Comparison of ENCODE assay signal across 27 mouse cellular contexts in genomic region chr4:53827869-53828268, GRCm38 (mm10). TPM values are rescaled to one million over a fixed set of nuclear protein-coding genes. Genes with fewer than 3 reads are reported as not detected.
DNase-seq lines count a peak whose midpoint lies in the region; ATAC-seq and TF ChIP-seq lines count a peak whose summit lies in the region.
"Had no signal": no experiment of that assay in that cellular context is flagged by ENCODE, and none has a peak within 500 bp of the region (broad histone marks: within the 10 kb centered on the region; RNA-seq: fewer than 3 reads in every experiment).

No protein-coding gene starts in this region.

- no peak overlapping the region for H3K27ac ChIP-seq in kidney, postnatal 0 days
- no peak overlapping the region for H3K27ac ChIP-seq in midbrain, embryonic 10.5 days (replicated peaks)
- H3K27ac ChIP-seq in midbrain, embryonic 14.5 days (replicated peaks; ENCODE audit: low read depth, low read length), result no peak overlapping the region
- H3K27ac ChIP-seq in small intestine, adult 2 months (ENCODE audit: insufficient read depth, low read depth, low read length), result no peak overlapping the region
- H3K27ac ChIP-seq: forebrain, embryonic 13.5 days; hindbrain, embryonic 13.5 days; liver, embryonic 14.5 days; midbrain, embryonic 13.5 days; neural tube, embryonic 15.5 days; stomach, postnatal 0 days had no signal

- WGBS in kidney, postnatal 0 days, result 79% methylated on average over 5 of the region's 5 CpGs
- 91% methylated on average over 5 of the region's 5 CpGs for WGBS in midbrain, embryonic 10.5 days
- 87% methylated on average over 5 of the region's 5 CpGs for WGBS in midbrain, embryonic 14.5 days
- WGBS in small intestine, adult 2 months, result 86% methylated on average over 5 of the region's 5 CpGs

- no peaks in the 10 kb centered on the region for H3K27me3 ChIP-seq in kidney, postnatal 0 days (ENCODE audit: insufficient read depth, low read length)
- H3K27me3 ChIP-seq in midbrain, embryonic 10.5 days (ENCODE audit: low read depth, poor library complexity, severe bottlenecking), result no peaks in the 10 kb centered on the region
- no peaks in the 10 kb centered on the region for H3K27me3 ChIP-seq in midbrain, embryonic 14.5 days (ENCODE audit: control insufficient read depth, insufficient read depth, low read length)
- H3K27me3 ChIP-seq in small intestine, adult 2 months (ENCODE audit: control insufficient read depth, insufficient read depth, low read length), result no peaks in the 10 kb centered on the region
- H3K27me3 ChIP-seq: forebrain, embryonic 13.5 days; hindbrain, embryonic 13.5 days; midbrain, embryonic 13.5 days; neural tube, embryonic 15.5 days had no signal

- TF ChIP-seq POLR2A in small intestine, adult 2 months (IDR thresholded peaks at IDR 0.05; ENCODE audit: low read depth, low read length), result no peak

- ATAC-seq in CD4-positive, CD25-positive, alpha-beta regulatory T cell, adult 4 months, result no peak
- ATAC-seq in kidney, postnatal 0 days (replicated peaks; ENCODE audit: low FRiP score, low read depth), result no peak
- no peak for ATAC-seq in midbrain, embryonic 14.5 days (ENCODE audit: low FRiP score, low TSS enrichment)
- ATAC-seq: activated CD4-positive, CD25-positive, alpha-beta regulatory T cell, adult 4 months; forebrain, embryonic 13.5 days; inflammation-experienced regulatory T-cells, adult 6 months; midbrain, embryonic 13.5 days had no signal

- H3K9me3 ChIP-seq in kidney, postnatal 0 days (replicated peaks; ENCODE audit: low read length), result no peaks in the 10 kb centered on the region
- H3K9me3 ChIP-seq in midbrain, embryonic 10.5 days (replicated peaks), result no peaks in the 10 kb centered on the region
- H3K9me3 ChIP-seq in midbrain, embryonic 14.5 days (ENCODE audit: control insufficient read depth, low read length), result no peaks in the 10 kb centered on the region
- H3K9me3 ChIP-seq: forebrain, embryonic 13.5 days; hindbrain, embryonic 13.5 days; midbrain, embryonic 13.5 days; neural tube, embryonic 15.5 days had no signal

- H3K4me3 ChIP-seq in kidney, postnatal 0 days (replicated peaks; ENCODE audit: low read depth, low read length), result no peak overlapping the region
- peak overlapping the region; percentile 93; the same call in 1 of the 2 replicates for H3K4me3 ChIP-seq in midbrain, embryonic 10.5 days
- H3K4me3 ChIP-seq in midbrain, embryonic 14.5 days (replicated peaks; ENCODE audit: low read depth, low read length), result no peak overlapping the region
- H3K4me3 ChIP-seq in small intestine, adult 2 months (ENCODE audit: low read depth, low read length), result no peak overlapping the region
- H3K4me3 ChIP-seq: forebrain, embryonic 13.5 days; hindbrain, embryonic 13.5 days; neural tube, embryonic 15.5 days had no signal

- H3K4me1 ChIP-seq in kidney, postnatal 0 days (replicated peaks; ENCODE audit: insufficient read depth, low read length), result no peaks in the 10 kb centered on the region
- peaks cover 30% of the 10 kb centered on the region for H3K4me1 ChIP-seq in midbrain, embryonic 10.5 days
- H3K4me1 ChIP-seq in midbrain, embryonic 14.5 days (ENCODE audit: control insufficient read depth, insufficient read depth, low read length), result peaks cover 7% of the 10 kb centered on the region; the same call in 1 of the 2 replicates
- H3K4me1 ChIP-seq in small intestine, adult 2 months (ENCODE audit: control insufficient read depth, insufficient read depth, insufficient read length, low read length), result no peaks in the 10 kb centered on the region

- peak; percentile 37 for TF ChIP-seq CTCF in kidney, postnatal 0 days (IDR thresholded peaks at IDR 0.05; ENCODE audit: low read depth)
- TF ChIP-seq CTCF in small intestine, adult 2 months (IDR thresholded peaks at IDR 0.05; ENCODE audit: extremely low read depth, insufficient read length, insufficient replicate concordance, low read depth, low read length), result peak; percentile 16; the same call in 1 of the 2 replicates

- H3K9ac ChIP-seq in kidney, postnatal 0 days (ENCODE audit: low read depth, low read length), result no peak overlapping the region
- H3K9ac ChIP-seq in midbrain, embryonic 14.5 days (replicated peaks; ENCODE audit: low read length), result no peak overlapping the region
- H3K9ac ChIP-seq: forebrain, embryonic 13.5 days; hindbrain, embryonic 13.5 days; liver, embryonic 14.5 days; midbrain, embryonic 13.5 days; neural tube, embryonic 15.5 days had no signal

- H3K36me3 ChIP-seq in kidney, postnatal 0 days (ENCODE audit: insufficient read depth, low read length), result no peaks in the 10 kb centered on the region
- peaks cover 8% of the 10 kb centered on the region for H3K36me3 ChIP-seq in midbrain, embryonic 10.5 days
- H3K36me3 ChIP-seq in midbrain, embryonic 14.5 days (ENCODE audit: control insufficient read depth, insufficient read depth, low read length), result no peaks in the 10 kb centered on the region
- no peaks in the 10 kb centered on the region for H3K36me3 ChIP-seq in small intestine, adult 2 months (ENCODE audit: control insufficient read depth, insufficient read depth, low read length)
- H3K36me3 ChIP-seq: hindbrain, embryonic 13.5 days; midbrain, embryonic 13.5 days; neural tube, embryonic 15.5 days had no signal

- no peak overlapping the region for H3K4me2 ChIP-seq in kidney, postnatal 0 days (ENCODE audit: low read length)
- H3K4me2 ChIP-seq in midbrain, embryonic 14.5 days (ENCODE audit: low read length), result no peak overlapping the region
- H3K4me2 ChIP-seq: forebrain, embryonic 13.5 days; hindbrain, embryonic 13.5 days had no signal

- DNase-seq in CD4-positive, CD25-positive, alpha-beta regulatory T cell, adult 2 months (ENCODE audit: low read depth, low spot score), result peak; percentile 12
- DNase-seq in kidney, postnatal 0 days (ENCODE audit: low spot score), result no peak
- DNase-seq in kidney, postnatal 10 days, result no peak
- DNase-seq in midbrain, embryonic 10.5 days (ENCODE audit: low spot score), result no peak
- no peak for DNase-seq in midbrain, embryonic 14.5 days
- DNase-seq in embryo, embryonic 11 days, result no peak
- DNase-seq: adrenal gland, postnatal 10 days; cerebellum, adult 2 months; cerebellum, postnatal 25 days; gastrocnemius, postnatal 10 days; heart, adult 11 months; heart, postnatal 36 days; kidney, adult 8-10 months; kidney, postnatal 25 days; lung, postnatal 10 days; thymus, adult 2 months; thymus, postnatal 4 days had no signal

RNA-seq across cellular contexts. Expression of gene Tmem38b, which starts 2.0 kb away (rescaled TPM):
- polyA plus RNA-seq in CD4-positive, CD25-positive, alpha-beta regulatory T cell, adult 4 months (2017; shearing (Covaris generic)), result 10 to 100 TPM; 15.0 to 17.3 TPM
- polyA plus RNA-seq in kidney, postnatal 0 days (2015; fragmentation: Nextera tagmentation; extraction: Ambion mirVana), result 10.6 and 11.3 TPM in 2 replicates
- polyA plus RNA-seq in midbrain, embryonic 10.5 days (2016; fragmentation: Nextera tagmentation; extraction: Ambion mirVana), result 9.7 and 9.8 TPM in 2 replicates
- 9.4 and 11.9 TPM in 2 replicates for polyA plus RNA-seq in midbrain, embryonic 14.5 days (2014; fragmentation: Nextera tagmentation; extraction: Ambion mirVana)
- polyA plus RNA-seq in small intestine, adult 2 months (2012; rRNA removed), result 0.71 and 0.72 TPM in 2 replicates

RNA-seq across cellular contexts. Expression of gene Tal2, which starts 48.4 kb away (rescaled TPM):
- not detected for polyA plus RNA-seq in CD4-positive, CD25-positive, alpha-beta regulatory T cell, adult 4 months (2017; shearing (Covaris generic))
- 0.22 and 0.30 TPM in 2 replicates for polyA plus RNA-seq in kidney, postnatal 0 days (2015; fragmentation: Nextera tagmentation; extraction: Ambion mirVana)
- 22.1 and 33.5 TPM in 2 replicates for polyA plus RNA-seq in midbrain, embryonic 10.5 days (2016; fragmentation: Nextera tagmentation; extraction: Ambion mirVana)
- 10.5 and 19.4 TPM in 2 replicates for polyA plus RNA-seq in midbrain, embryonic 14.5 days (2014; fragmentation: Nextera tagmentation; extraction: Ambion mirVana)
- not detected in 2 replicates for polyA plus RNA-seq in small intestine, adult 2 months (2012; rRNA removed)
- polyA plus RNA-seq: activated CD4-positive, CD25-positive, alpha-beta regulatory T cell, adult 4 months; inflammation-experienced regulatory T-cells, adult 6 months; liver, embryonic 14.5 days had no signal
